Mouse (Mus musculus) erythroblast, adult 5-6 weeks (primary cell): ENCODE data around the gene Gm4952. TPM values are rescaled to one million over a fixed set of nuclear protein-coding genes. Genes with fewer than 3 reads are reported as not detected.

ENCODE experiments used
- ATAC-seq: replicated peaks from 2 replicates; pipeline ENCODE4 v1.8.0; 2016; ENCODE audit warnings: moderate number of reproducible peaks, mild to moderate bottlenecking, moderate TSS enrichment, inconsistent platforms; ENCODE audit not compliant: poor library complexity, low FRiP score, severe bottlenecking
- total RNA-seq, 2 experiments: library from RNA; stranded (forward) in 1 of 2; stranded (reverse) in 1 of 2; fragments of 150-400 nt in 1 of 2; fragments of 200-764, 138-1000 nt in 1 of 2; gene quantifications; 2 replicates each; pipeline versions ENCODE4 v1.2.3 to v1.2.4; 2015 to 2017; ENCODE audit warnings: low replicate concordance in 2 of 2

Gene Gm4952
- total RNA-seq (2015; ENCODE audit: low replicate concordance) = not detected in 2 replicates
- 0.14 TPM in 1 of 2 replicates, not detected in the other for total RNA-seq (2017; ENCODE audit: low replicate concordance)

GRCm38 (mm10) chr19:12599674-12600073, at the start of gene Gm4952:
Gene Gm4952, plus strand, starts transcription at chr19:12599974.
- ATAC-seq = no peak

- no peak for ATAC-seq
These were observed 49.5 kb upstream of the Gm4952 start for GRCm38 (mm10) chr19:12550005-12550942.

GRCm38 (mm10) chr19:12556293-12556692, 43.5 kb upstream of the Gm4952 start:
- no peak for ATAC-seq

GRCm38 (mm10) chr19:12558219-12558618, 41.6 kb upstream of the Gm4952 start:
- ATAC-seq = no peak

- ATAC-seq = no peak
These were observed 35.6 kb upstream of the Gm4952 start for GRCm38 (mm10) chr19:12564197-12564596.

GRCm38 (mm10) chr19:12567011-12567410, 32.8 kb upstream of the Gm4952 start:
- ATAC-seq = no peak

GRCm38 (mm10) chr19:12570866-12571265, 28.9 kb upstream of the Gm4952 start:
- ATAC-seq = no peak

GRCm38 (mm10) chr19:12571687-12572086, 28.1 kb upstream of the Gm4952 start:
- ATAC-seq = no peak

GRCm38 (mm10) chr19:12572614-12573265, 27.0 kb upstream of the Gm4952 start:
- ATAC-seq = no peak

- peak; percentile 97 for ATAC-seq
These were observed 26.3 kb upstream of the Gm4952 start for GRCm38 (mm10) chr19:12573266-12574011.

GRCm38 (mm10) chr19:12574012-12574407, 25.8 kb upstream of the Gm4952 start:
- ATAC-seq = peak; percentile 25

- peak; percentile 66 for ATAC-seq
These were observed 24.7 kb upstream of the Gm4952 start for GRCm38 (mm10) chr19:12575107-12575506.

- no peak for ATAC-seq
These were observed 24.3 kb upstream of the Gm4952 start for GRCm38 (mm10) chr19:12575514-12575913.

GRCm38 (mm10) chr19:12576639-12577038, 23.1 kb upstream of the Gm4952 start:
- ATAC-seq = no peak

GRCm38 (mm10) chr19:12585310-12585709, 14.5 kb upstream of the Gm4952 start:
- ATAC-seq = no peak

- peak; percentile 83 for ATAC-seq
These were observed 7.9 kb upstream of the Gm4952 start for GRCm38 (mm10) chr19:12591908-12592307.

- no peak for ATAC-seq
These were observed 4.6 kb upstream of the Gm4952 start for GRCm38 (mm10) chr19:12595135-12595529.

- peak; percentile 79 for ATAC-seq
These were observed 4.1 kb upstream of the Gm4952 start for GRCm38 (mm10) chr19:12595530-12596289.

GRCm38 (mm10) chr19:12596290-12597072, 3.3 kb upstream of the Gm4952 start:
- ATAC-seq = no peak
